Comparison of ENCODE assay signal across 29 mouse cellular contexts in genomic region chr4:39765586-39765985, GRCm38 (mm10).
A peak's percentile ranks its signal among the peaks of the same experiment; 100 is the strongest.
DNase-seq lines count a peak whose midpoint lies in the region; ATAC-seq and TF ChIP-seq lines count a peak whose summit lies in the region.
"Had no signal": no experiment of that assay in that cellular context is flagged by ENCODE, and none has a peak within 500 bp of the region (broad histone marks: within the 10 kb centered on the region; RNA-seq: fewer than 3 reads in every experiment).

No protein-coding gene starts in this region.

- ATAC-seq in kidney, postnatal 0 days (replicated peaks; ENCODE audit: low FRiP score, low read depth), result no peak
- no peak for ATAC-seq in limb, embryonic 14.5 days (ENCODE audit: low FRiP score, low read depth)
- ATAC-seq: forebrain, embryonic 14.5 days; forebrain, postnatal 0 days; hindbrain, embryonic 16.5 days; Patski had no signal

- no peak overlapping the region for H3K9ac ChIP-seq in kidney, postnatal 0 days (ENCODE audit: low read depth, low read length)
- no peak overlapping the region for H3K9ac ChIP-seq in limb, embryonic 14.5 days (ENCODE audit: low read depth, low read length, severe bottlenecking)
- H3K9ac ChIP-seq: embryonic facial prominence, embryonic 15.5 days; forebrain, postnatal 0 days; heart, embryonic 12.5 days; heart, embryonic 15.5 days; hindbrain, embryonic 13.5 days had no signal

- no peak for TF ChIP-seq CTCF in kidney, postnatal 0 days (IDR thresholded peaks at IDR 0.05; ENCODE audit: low read depth)

- H3K9me3 ChIP-seq in kidney, postnatal 0 days (replicated peaks; ENCODE audit: low read length), result no peaks in the 10 kb centered on the region
- no peaks in the 10 kb centered on the region for H3K9me3 ChIP-seq in limb, embryonic 14.5 days (ENCODE audit: control insufficient read depth, low read length)
- no peaks in the 10 kb centered on the region for H3K9me3 ChIP-seq in limb, embryonic 10.5 days (replicated peaks)
- H3K9me3 ChIP-seq: embryonic facial prominence, embryonic 15.5 days; G1E; hindbrain, embryonic 10.5 days had no signal

- H3K4me1 ChIP-seq in kidney, postnatal 0 days (replicated peaks; ENCODE audit: insufficient read depth, low read length), result no peaks in the 10 kb centered on the region
- no peaks in the 10 kb centered on the region for H3K4me1 ChIP-seq in limb, embryonic 14.5 days (ENCODE audit: control insufficient read depth, insufficient read depth, low read length)
- H3K4me1 ChIP-seq in limb, embryonic 10.5 days, result no peaks in the 10 kb centered on the region
- H3K4me1 ChIP-seq: embryonic facial prominence, embryonic 15.5 days; heart, embryonic 12.5 days; heart, embryonic 15.5 days; hindbrain, embryonic 10.5 days; hindbrain, embryonic 13.5 days had no signal

- H3K4me3 ChIP-seq in kidney, postnatal 0 days (replicated peaks; ENCODE audit: low read depth, low read length), result no peak overlapping the region
- H3K4me3 ChIP-seq in limb, embryonic 14.5 days (replicated peaks; ENCODE audit: low read length), result no peak overlapping the region
- H3K4me3 ChIP-seq in limb, embryonic 10.5 days, result no peak overlapping the region
- H3K4me3 ChIP-seq: embryonic facial prominence, embryonic 15.5 days; gastrocnemius, adult 2 months; heart, embryonic 12.5 days; heart, embryonic 15.5 days; hindbrain, embryonic 10.5 days; hindbrain, embryonic 13.5 days had no signal

- no peak overlapping the region for H3K4me2 ChIP-seq in kidney, postnatal 0 days (ENCODE audit: low read length)
- no peak overlapping the region for H3K4me2 ChIP-seq in limb, embryonic 14.5 days (replicated peaks; ENCODE audit: low read depth, low read length, severe bottlenecking)
- H3K4me2 ChIP-seq: embryonic facial prominence, embryonic 15.5 days; heart, embryonic 12.5 days; heart, embryonic 15.5 days; hindbrain, embryonic 13.5 days had no signal

- DNase-seq in kidney, postnatal 0 days (ENCODE audit: low spot score), result peak; percentile 29
- no peak for DNase-seq in kidney, postnatal 25 days
- peak; percentile 37 for DNase-seq in limb, embryonic 14.5 days (ENCODE audit: low spot score)
- no peak for DNase-seq in limb, embryonic 10.5 days (ENCODE audit: low spot score)
- DNase-seq in brain, adult 2 months (ENCODE audit: low read depth, low spot score), result peak; percentile 34
- no peak for DNase-seq in retina, embryonic 14.5 days (ENCODE audit: low spot score)
- DNase-seq: adrenal gland, postnatal 10 days; adrenal gland, postnatal 36 days; B cell, adult 2 months; cerebellum, adult 11-12 months; cerebellum, adult 8-10 months; cerebellum, postnatal 10 days; cerebellum, postnatal 36 days; embryo, embryonic 11 days; forebrain, postnatal 0 days; gastrocnemius, adult 2 months; gastrocnemius, postnatal 14 days; heart, postnatal 10 days; heart, postnatal 36 days had no signal

- WGBS in kidney, postnatal 0 days, result 79% methylated on average over 2 of the region's 2 CpGs
- 61% methylated on average over 2 of the region's 2 CpGs for WGBS in limb, embryonic 14.5 days
- WGBS in limb, embryonic 10.5 days, result 88% methylated on average over 2 of the region's 2 CpGs

- H3K36me3 ChIP-seq in kidney, postnatal 0 days (ENCODE audit: insufficient read depth, low read length), result no peaks in the 10 kb centered on the region
- no peaks in the 10 kb centered on the region for H3K36me3 ChIP-seq in limb, embryonic 14.5 days (ENCODE audit: control insufficient read depth, insufficient read depth, low read length)
- H3K36me3 ChIP-seq in limb, embryonic 10.5 days, result no peaks in the 10 kb centered on the region
- H3K36me3 ChIP-seq: embryonic facial prominence, embryonic 15.5 days; G1E; heart, embryonic 12.5 days; heart, embryonic 15.5 days; hindbrain, embryonic 10.5 days; hindbrain, embryonic 13.5 days had no signal

- TF ChIP-seq POLR2A in limb, embryonic 14.5 days (IDR thresholded peaks at IDR 0.05; ENCODE audit: borderline replicate concordance, extremely low read depth, insufficient read depth, insufficient read length), result no peak

- H3K27ac ChIP-seq in kidney, postnatal 0 days, result no peak overlapping the region
- no peak overlapping the region for H3K27ac ChIP-seq in limb, embryonic 14.5 days (replicated peaks; ENCODE audit: low read depth, low read length)
- no peak overlapping the region for H3K27ac ChIP-seq in limb, embryonic 10.5 days
- H3K27ac ChIP-seq: embryonic facial prominence, embryonic 15.5 days; gastrocnemius, adult 2 months; heart, embryonic 15.5 days; hindbrain, embryonic 10.5 days; hindbrain, embryonic 13.5 days had no signal

- H3K27me3 ChIP-seq in kidney, postnatal 0 days (ENCODE audit: insufficient read depth, low read length), result no peaks in the 10 kb centered on the region
- no peaks in the 10 kb centered on the region for H3K27me3 ChIP-seq in limb, embryonic 14.5 days (ENCODE audit: control insufficient read depth, insufficient read depth, low read length)
- no peaks in the 10 kb centered on the region for H3K27me3 ChIP-seq in limb, embryonic 10.5 days (ENCODE audit: low read depth, poor library complexity, severe bottlenecking)
- H3K27me3 ChIP-seq: CH12.LX; embryonic facial prominence, embryonic 15.5 days; heart, embryonic 12.5 days; heart, embryonic 15.5 days; hindbrain, embryonic 13.5 days; Patski had no signal

Comparison
In these comparisons a context has a peak if more than half of its experiments do, and no peak if none do; other contexts are left out.
1. DNase-seq: peak in kidney, postnatal 0 days (single experiment), limb, embryonic 14.5 days (single experiment) and brain, adult 2 months (single experiment); none in kidney, postnatal 25 days (0 of 2), limb, embryonic 10.5 days (single experiment) and retina, embryonic 14.5 days (single experiment).